In the genomic region with DNA sequence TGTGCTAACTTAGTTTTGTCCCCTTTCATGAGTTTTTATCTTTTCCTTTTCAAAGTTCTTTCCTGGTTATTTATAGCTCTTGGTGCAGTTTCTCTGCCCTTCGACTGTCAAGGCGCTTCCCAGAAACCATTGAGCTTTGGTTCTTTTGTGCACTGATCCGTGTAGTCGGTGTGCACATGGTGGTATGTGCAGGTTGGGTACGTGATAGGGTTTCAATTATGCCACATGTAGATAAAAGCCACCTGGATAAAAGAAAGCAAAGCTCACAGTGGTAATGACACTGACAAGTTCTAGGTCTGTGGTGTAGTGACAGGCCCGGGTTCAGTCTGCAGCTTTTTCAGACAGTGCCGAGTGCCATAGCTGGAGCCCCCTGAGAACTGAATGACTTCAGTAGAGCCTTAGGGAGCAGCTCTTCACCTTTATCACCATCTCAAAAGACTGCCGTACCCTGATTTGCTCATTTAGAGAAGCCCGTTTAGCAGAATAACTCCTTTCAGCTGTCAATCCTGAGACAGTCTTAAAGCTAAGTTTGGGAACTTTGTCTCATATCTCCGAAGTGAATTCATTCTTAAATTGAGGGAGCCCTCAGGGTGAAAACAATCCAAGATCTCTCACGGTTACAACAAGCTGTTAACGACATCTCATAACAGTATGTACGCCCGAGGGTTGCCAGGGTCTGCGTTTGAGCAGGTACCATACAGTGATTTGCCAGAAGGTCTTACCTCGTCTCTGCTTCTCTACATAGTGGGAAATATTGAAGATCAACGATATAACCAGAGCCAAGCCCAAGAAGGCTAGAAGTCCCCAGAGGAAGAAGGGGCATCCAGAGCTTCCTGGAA, we compare ENCODE assay signal across 20 mouse cellular contexts. TPM values are rescaled to one million over a fixed set of nuclear protein-coding genes. Genes with fewer than 3 reads are reported as not detected.
"Had no signal": no experiment of that assay in that cellular context is flagged by ENCODE, and none has a peak within 500 bp of the region (broad histone marks: within the 10 kb centered on the region; RNA-seq: fewer than 3 reads in every experiment).

No protein-coding gene starts in this region.

- H3K4me1 ChIP-seq: liver, embryonic 13.5 days; lung, embryonic 15.5 days; megakaryocyte, embryonic 14.5 days; neural tube, embryonic 13.5 days had no signal

- H3K9ac ChIP-seq: limb, embryonic 12.5 days; liver, embryonic 13.5 days; liver, postnatal 0 days; lung, embryonic 15.5 days; neural tube, embryonic 13.5 days had no signal

- H3K36me3 ChIP-seq: limb, embryonic 12.5 days; liver, embryonic 13.5 days; lung, embryonic 15.5 days; neural tube, embryonic 13.5 days had no signal

- H3K9me3 ChIP-seq: limb, embryonic 12.5 days; liver, embryonic 13.5 days; lung, embryonic 15.5 days; megakaryocyte, embryonic 14.5 days; neural tube, embryonic 13.5 days had no signal

- H3K4me3 ChIP-seq: layer of hippocampus, adult 2 months; limb, embryonic 12.5 days; liver, embryonic 13.5 days; lung, embryonic 15.5 days; megakaryocyte, embryonic 14.5 days; neural tube, embryonic 13.5 days had no signal

- H3K27me3 ChIP-seq: limb, embryonic 12.5 days; liver, embryonic 13.5 days; lung, embryonic 15.5 days; megakaryocyte, embryonic 14.5 days; neural tube, embryonic 13.5 days had no signal

- H3K4me2 ChIP-seq: limb, embryonic 12.5 days; liver, embryonic 13.5 days; lung, embryonic 15.5 days; midbrain, embryonic 11.5 days; neural tube, embryonic 13.5 days had no signal

- ATAC-seq: liver, postnatal 0 days had no signal

- H3K27ac ChIP-seq: layer of hippocampus, adult 2 months; limb, embryonic 12.5 days; liver, embryonic 13.5 days; lung, embryonic 15.5 days; macrophage; neural tube, embryonic 13.5 days had no signal

- DNase-seq: liver; liver, embryonic 13.5 days; liver, postnatal 0 days; lung, postnatal 14 days; retina, postnatal 1 day; right cerebral cortex, postnatal 4 days; spleen, adult 18-20 months; thymus, adult 18-20 months; thymus, postnatal 14 days had no signal

RNA-seq across cellular contexts. Expression of gene Trat1, which starts 11.0 kb away (rescaled TPM):
- polyA plus RNA-seq: limb, embryonic 12.5 days; liver, embryonic 13.5 days; liver, postnatal 0 days; macrophage; midbrain, embryonic 11.5 days; neural tube, embryonic 13.5 days had no signal

RNA-seq across cellular contexts. Expression of gene Retnlb, which starts 55.8 kb away (rescaled TPM):
- total RNA-seq: layer of hippocampus, adult 2 months; layer of hippocampus, postnatal 10 days; left cerebral cortex, postnatal 36 days; monocyte, adult 5-6 weeks had no signal
- polyA plus RNA-seq: limb, embryonic 12.5 days; liver, embryonic 13.5 days; liver, postnatal 0 days; macrophage; midbrain, embryonic 11.5 days; neural tube, embryonic 13.5 days; stomach, embryonic 14.5 days had no signal
